Mouse (Mus musculus): ENCODE results near the gene Gpr83.

DNA sequence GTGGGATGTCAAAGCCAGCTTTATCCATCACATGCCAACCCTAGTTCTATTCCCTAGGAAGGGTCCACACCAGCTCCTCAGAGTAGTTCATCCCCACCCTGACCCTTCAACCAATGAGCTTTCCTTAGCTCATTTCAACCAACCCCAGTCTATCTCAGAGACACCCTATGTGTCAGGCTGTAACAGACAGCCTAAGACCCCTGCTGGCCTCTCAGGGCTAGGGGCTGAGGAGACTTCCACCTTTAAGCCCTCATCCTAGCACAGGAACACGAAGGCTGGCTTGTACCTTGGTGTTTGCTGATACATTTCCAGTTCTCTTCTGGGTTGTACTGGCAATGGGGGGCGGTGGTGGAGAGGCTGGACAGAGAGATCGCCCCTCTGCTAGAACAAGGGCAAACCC lies 43.0 kb downstream of the Gpr83 start:
- TF ChIP-seq CTCF (IDR thresholded peaks at IDR 0.05; ENCODE audit: extremely low read depth, insufficient read length, insufficient replicate concordance, low read depth, low read length) (no peak), POLR2A (IDR thresholded peaks at IDR 0.05; ENCODE audit: low read depth, low read length) (no peak)

All from small intestine, adult 2 months (tissue).